Mouse (Mus musculus): Measurements from ENCODE around the gene Lrfn3.

DNA sequence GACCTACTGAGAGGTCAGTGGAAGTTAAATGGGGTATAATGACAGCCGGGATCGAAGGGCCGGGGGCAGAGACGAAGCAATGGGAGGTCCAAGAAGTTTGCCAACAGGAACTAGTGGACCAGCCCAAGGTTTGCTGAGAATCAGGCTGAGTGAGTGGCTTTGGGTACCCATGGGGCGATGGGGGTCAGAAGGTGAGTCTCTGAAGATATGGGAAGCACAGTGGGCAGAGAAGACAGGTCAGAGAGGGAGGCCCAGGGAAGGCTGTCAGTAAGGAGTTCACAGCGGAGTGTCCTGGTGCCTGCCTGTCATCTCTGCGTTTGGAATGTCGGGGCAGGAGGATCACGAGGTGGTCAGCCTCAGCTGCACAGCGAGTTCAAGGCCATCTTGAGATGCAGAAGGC lies 34.2 kb downstream of the Lrfn3 start:
- TF ChIP-seq CTCF (IDR thresholded peaks at IDR 0.05; ENCODE audit: extremely low read depth, insufficient read depth, low read length) (no peak), POLR2A (IDR thresholded peaks at IDR 0.05; ENCODE audit: extremely low read depth, insufficient read depth, low read length) (no peak)
